Mouse (Mus musculus) yolk sac, embryonic 10.5 days (tissue): ENCODE results near the gene Hoxc12.

Experiments used
- DNase-seq: peaks from one replicate; pipeline ENCODE4 v3.0.0-alpha.2; 2017; ENCODE audit warnings: low spot score

Hoxc12 gene

GRCm38 (mm10) chr15:102981379-102982288 lies 45.1 kb downstream of the Hoxc12 start:
- peak; percentile 76 for DNase-seq

- no peak for DNase-seq
These were observed 47.2 kb downstream of the Hoxc12 start for GRCm38 (mm10) chr15:102983716-102984115.

GRCm38 (mm10) chr15:102984521-102984920 lies 48.0 kb downstream of the Hoxc12 start:
- DNase-seq, result no peak

GRCm38 (mm10) chr15:102984925-102985324 lies 48.4 kb downstream of the Hoxc12 start:
- no peak for DNase-seq

- peak; percentile 86 for DNase-seq
These were observed 50.7 kb downstream of the Hoxc12 start for GRCm38 (mm10) chr15:102987124-102987833.

- DNase-seq, result no peak
These were observed 51.5 kb downstream of the Hoxc12 start for GRCm38 (mm10) chr15:102988078-102988477.
